Mouse (Mus musculus) embryonic facial prominence, embryonic 15.5 days (tissue): Measurements from ENCODE around the gene Agbl3. TPM values are rescaled to one million over a fixed set of nuclear protein-coding genes. Genes with fewer than 3 reads are reported as not detected.

Experiments used
- ATAC-seq: fragments of 200-750 bp; cut with Nextera tagmentation; 2 replicates; pipeline ENCODE4 v1.8.0; 2017; ENCODE audit warnings: low read depth, moderate TSS enrichment; ENCODE audit not compliant: insufficient number of reproducible peaks, low FRiP score, low TSS enrichment
- H3K27ac ChIP-seq: fragments of 300-500 bp; sonication (generic); replicated peaks from 2 replicates; pipeline ENCODE4 v1.5.1; 2015; ENCODE audit warnings: mild to moderate bottlenecking, inconsistent platforms
- H3K27me3 ChIP-seq: fragments of 300-500 bp; sonication (generic); 2 replicates; pipeline ENCODE4 v1.6.1; 2015; ENCODE audit warnings: inconsistent platforms
- H3K36me3 ChIP-seq: fragments of 300-500 bp; sonication (generic); 2 replicates; pipeline ENCODE4 v1.6.1; 2015; ENCODE audit warnings: mild to moderate bottlenecking, inconsistent platforms
- H3K4me1 ChIP-seq: fragments of 300-500 bp; sonication (generic); 2 replicates; pipeline ENCODE4 v1.6.1; 2015; ENCODE audit warnings: inconsistent platforms
- H3K4me2 ChIP-seq: fragments of 300-500 bp; sonication (generic); replicated peaks from 2 replicates; pipeline ENCODE4 v1.6.1; 2015; ENCODE audit warnings: mild to moderate bottlenecking, inconsistent platforms
- H3K4me3 ChIP-seq: fragments of 300-500 bp; sonication (generic); replicated peaks from 2 replicates; pipeline ENCODE4 v1.5.1; 2015; ENCODE audit warnings: mild to moderate bottlenecking, inconsistent platforms
- H3K9ac ChIP-seq: fragments of 300-500 bp; sonication (generic); 2 replicates; pipeline ENCODE4 v1.6.1; 2015; ENCODE audit warnings: inconsistent platforms
- H3K9me3 ChIP-seq: fragments of 300-500 bp; sonication (generic); replicated peaks from 2 replicates; pipeline ENCODE4 v1.6.1; 2016; ENCODE audit warnings: inconsistent platforms
- WGBS: fragments of 180-500 bp; shearing (Covaris S2); methylation state at CpG from one replicate; pipeline ENCODE4 v1.1.7; 2015; 5-methylcytosine and 5-hydroxymethylcytosine counted together
- polyA plus RNA-seq: library from polyadenylated mRNA; unstranded; fragments of >200 nt; fragmentation: Nextera tagmentation; extraction: Ambion mirVana; gene quantifications from 2 replicates; pipeline ENCODE4 v1.2.1, GENCODE M21; 2015

The Agbl3 gene
- polyA plus RNA-seq, 1 experiment from 2014 or later = 8.9 TPM

DNA sequence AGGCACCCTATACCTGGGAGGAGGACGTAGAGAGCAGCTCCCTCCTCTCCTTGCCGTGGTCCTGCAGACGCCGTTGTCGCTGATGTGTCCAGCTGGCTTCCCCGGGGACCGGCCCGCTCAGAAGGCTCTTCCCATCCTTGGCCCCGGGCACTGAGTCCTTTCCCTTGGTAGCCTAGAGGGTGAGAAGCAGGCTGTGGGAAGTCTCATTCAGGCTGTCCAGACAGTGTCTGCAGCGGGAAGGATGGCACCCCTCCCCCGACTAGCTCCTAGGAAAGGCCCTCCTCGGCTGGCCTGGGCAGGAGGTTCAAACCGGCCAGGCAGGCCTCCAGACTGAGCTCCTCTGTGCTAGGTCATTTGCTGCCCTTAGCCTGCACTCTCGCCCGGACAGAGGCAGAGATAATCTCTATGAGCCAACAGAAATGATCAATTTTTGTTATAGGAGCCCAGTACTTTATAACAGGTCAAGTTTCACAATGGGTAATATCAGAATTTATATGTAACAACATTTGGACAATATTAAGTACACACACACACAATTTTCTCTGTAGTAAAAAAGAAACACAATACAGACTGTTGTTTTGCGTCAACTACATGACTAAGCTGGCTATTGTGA lies 116.0 kb downstream of the Agbl3 start:
- H3K9ac ChIP-seq = no peak overlapping the region
- no peaks in the 10 kb centered on the region for H3K9me3 ChIP-seq
- H3K27me3 ChIP-seq = no peaks in the 10 kb centered on the region
- ATAC-seq = no peak
- peaks cover 69% of the 10 kb centered on the region for H3K36me3 ChIP-seq
- H3K4me3 ChIP-seq = no peak overlapping the region
- H3K27ac ChIP-seq = no peak overlapping the region
- WGBS = 61% methylated on average over 16 of the region's 16 CpGs
- no peak overlapping the region for H3K4me2 ChIP-seq
- no peaks in the 10 kb centered on the region for H3K4me1 ChIP-seq

DNA sequence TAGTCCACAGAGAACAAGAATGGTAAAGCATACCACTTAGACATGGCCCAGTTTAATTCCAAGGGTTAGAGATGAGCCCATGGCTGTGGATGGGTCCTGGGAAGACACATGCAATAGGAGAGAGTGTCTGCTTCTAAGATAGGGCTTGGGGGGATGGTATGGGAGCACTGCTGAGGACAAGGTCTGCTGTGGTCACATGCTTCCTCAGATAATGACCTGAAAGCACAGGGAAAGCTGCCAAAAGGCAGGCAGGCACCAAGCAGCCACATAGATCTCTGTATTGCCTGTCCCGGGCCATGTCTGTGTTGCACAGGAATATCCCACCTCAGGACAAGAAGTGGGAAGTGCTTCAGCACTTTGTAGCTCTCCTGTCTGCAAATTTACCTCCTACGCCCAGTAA lies 118.9 kb downstream of the Agbl3 start:
- Histone ChIP-seq H3K4me3 (no peak overlapping the region), H3K36me3 (peaks cover 66% of the 10 kb centered on the region), H3K4me1 (no peaks in the 10 kb centered on the region), H3K27me3 (no peaks in the 10 kb centered on the region), H3K27ac (no peak overlapping the region), H3K9me3 (no peaks in the 10 kb centered on the region), H3K9ac (no peak overlapping the region), H3K4me2 (no peak overlapping the region)
- no peak for ATAC-seq
- WGBS = 88% methylated on average over 2 of the region's 2 CpGs

DNA sequence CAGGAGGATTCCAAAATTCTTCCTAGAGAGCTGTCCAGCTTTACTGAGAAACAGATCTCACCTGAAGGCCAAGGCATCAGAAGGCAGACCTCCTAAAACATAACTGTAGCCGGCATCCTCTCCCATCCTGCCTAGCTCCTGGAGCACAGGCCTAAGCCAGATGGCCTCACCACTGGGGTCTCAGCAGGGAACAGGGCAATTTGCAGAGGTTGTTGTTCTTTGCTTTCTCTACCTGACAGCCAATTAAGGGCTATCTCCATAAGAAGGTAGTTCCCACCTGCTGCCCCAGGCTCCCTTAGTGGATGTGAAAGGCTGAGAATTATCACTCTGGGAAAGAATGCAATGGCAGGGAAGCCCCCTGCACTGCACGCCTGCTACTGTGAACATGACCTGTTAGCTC lies 120.8 kb downstream of the Agbl3 start:
- H3K36me3 ChIP-seq = peaks cover 67% of the 10 kb centered on the region

DNA sequence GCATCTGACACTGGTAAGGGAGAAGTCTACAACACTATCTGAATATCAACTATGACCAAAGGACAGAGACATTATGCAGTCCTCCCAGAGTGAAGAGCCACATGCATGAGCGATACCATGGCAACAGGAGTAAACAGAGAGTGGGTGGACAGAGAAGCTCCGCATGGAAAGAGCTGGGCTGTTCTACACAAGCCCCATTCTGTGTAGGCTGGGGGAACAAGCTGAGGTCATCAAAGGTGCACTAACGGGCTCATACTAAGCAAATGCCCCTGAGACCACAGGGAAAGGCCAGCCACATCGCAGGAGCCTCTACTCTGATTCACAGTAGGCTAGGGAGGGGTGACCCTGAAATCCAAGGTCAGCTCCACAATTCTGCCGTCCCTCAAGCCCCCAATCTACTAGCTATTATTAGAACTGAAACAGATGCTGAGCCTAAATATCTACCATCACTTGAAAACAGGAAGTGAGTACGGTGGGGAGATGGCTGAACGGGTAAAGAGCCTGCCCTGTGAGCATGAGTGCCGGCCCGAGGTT lies 121.7 kb downstream of the Agbl3 start:
- no peak overlapping the region for H3K27ac ChIP-seq

More for the DNA sequence above, 120.8 kb downstream of the Agbl3 start:
- Histone ChIP-seq H3K27me3 (no peaks in the 10 kb centered on the region), H3K4me2 (no peak overlapping the region), H3K4me1 (no peaks in the 10 kb centered on the region), H3K27ac (no peak overlapping the region), H3K9ac (no peak overlapping the region), H3K9me3 (no peaks in the 10 kb centered on the region), H3K4me3 (no peak overlapping the region)
- 80% methylated on average over 2 of the region's 2 CpGs for WGBS
- no peak for ATAC-seq

DNA sequence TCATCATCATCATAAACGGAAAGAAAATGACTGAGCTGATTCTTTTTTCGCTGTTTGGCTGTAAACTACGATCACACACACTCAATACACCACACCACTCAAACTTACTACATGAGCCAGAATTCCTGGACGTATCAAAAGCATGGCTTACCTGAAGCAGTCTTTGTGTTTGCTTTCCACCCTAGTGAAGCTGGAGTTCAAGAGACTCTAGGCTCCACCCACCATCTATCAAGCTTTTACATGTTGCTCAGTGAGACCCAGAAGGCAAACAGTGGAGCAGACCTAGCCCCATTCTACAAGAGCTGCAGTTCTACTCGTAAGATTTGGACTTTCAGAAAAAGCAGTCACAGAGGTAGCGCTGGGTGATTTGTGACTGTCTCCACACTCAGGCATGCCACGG lies 122.3 kb downstream of the Agbl3 start:
- no peak overlapping the region for H3K9ac ChIP-seq
- H3K36me3 ChIP-seq = peaks cover 78% of the 10 kb centered on the region
- no peaks in the 10 kb centered on the region for H3K4me1 ChIP-seq
- H3K9me3 ChIP-seq = no peaks in the 10 kb centered on the region
- H3K4me2 ChIP-seq = no peak overlapping the region
- 80% methylated on average over 7 of the region's 7 CpGs for WGBS
- H3K27me3 ChIP-seq = no peaks in the 10 kb centered on the region
- H3K4me3 ChIP-seq = no peak overlapping the region
- no peak overlapping the region for H3K27ac ChIP-seq
- no peak for ATAC-seq

More for the DNA sequence above, 121.7 kb downstream of the Agbl3 start:
- no peak overlapping the region for H3K4me2 ChIP-seq
- no peaks in the 10 kb centered on the region for H3K27me3 ChIP-seq
- H3K36me3 ChIP-seq = peaks cover 77% of the 10 kb centered on the region
- H3K4me1 ChIP-seq = no peaks in the 10 kb centered on the region
- no peak overlapping the region for H3K9ac ChIP-seq
- no peak overlapping the region for H3K4me3 ChIP-seq
- H3K9me3 ChIP-seq = no peaks in the 10 kb centered on the region
- 58% methylated on average over 9 of the region's 9 CpGs for WGBS
- ATAC-seq = no peak

DNA sequence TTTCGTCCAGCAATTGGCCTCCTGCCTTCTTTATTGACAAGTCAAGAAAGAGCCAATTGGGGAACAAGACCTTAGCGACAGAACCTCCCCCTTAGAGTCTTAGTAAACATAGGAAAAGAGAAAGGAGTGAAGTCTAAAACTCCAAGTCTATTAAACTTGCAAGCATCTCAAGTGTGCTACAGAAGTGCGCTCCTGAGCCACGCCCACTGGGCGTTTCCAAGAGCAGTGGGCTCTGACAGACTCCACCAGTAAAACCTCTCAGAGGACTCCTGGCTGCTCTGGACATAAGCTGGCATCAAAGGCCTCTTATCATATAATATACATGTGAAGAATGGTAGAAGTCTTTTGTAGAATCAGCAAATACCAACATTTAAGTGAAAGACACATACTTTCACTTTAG lies 123.2 kb downstream of the Agbl3 start:
- Histone ChIP-seq H3K27ac (no peak overlapping the region), H3K36me3 (peaks cover 79% of the 10 kb centered on the region), H3K27me3 (no peaks in the 10 kb centered on the region), H3K4me2 (no peak overlapping the region), H3K9me3 (no peaks in the 10 kb centered on the region), H3K4me1 (no peaks in the 10 kb centered on the region), H3K4me3 (no peak overlapping the region), H3K9ac (no peak overlapping the region)
- no peak for ATAC-seq
- 78% methylated on average over 5 of the region's 5 CpGs for WGBS

DNA sequence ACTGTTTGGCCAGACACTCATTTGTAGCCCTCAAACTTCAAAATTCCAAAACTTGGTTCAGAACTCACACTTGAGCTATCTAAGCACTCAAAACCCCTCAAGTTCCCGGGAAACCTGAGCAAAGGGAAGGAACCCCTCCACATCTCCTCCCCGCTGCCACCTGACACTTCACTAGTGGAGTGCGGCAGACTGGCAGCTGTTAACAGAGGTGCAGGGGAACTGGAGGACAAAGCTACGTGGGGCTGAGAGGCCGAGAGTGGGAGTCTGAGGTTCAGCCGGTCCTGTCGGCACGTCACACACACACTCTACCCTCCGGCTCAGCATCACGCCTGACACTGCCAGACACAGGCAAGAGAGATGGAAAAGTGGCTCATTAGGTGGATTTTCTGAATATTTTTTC lies 123.6 kb downstream of the Agbl3 start:
- Histone ChIP-seq H3K4me2 (no peak overlapping the region), H3K4me3 (no peak overlapping the region), H3K27me3 (no peaks in the 10 kb centered on the region), H3K4me1 (no peaks in the 10 kb centered on the region), H3K9ac (no peak overlapping the region), H3K9me3 (no peaks in the 10 kb centered on the region), H3K36me3 (peaks cover 79% of the 10 kb centered on the region), H3K27ac (no peak overlapping the region)
- ATAC-seq = no peak
- 84% methylated on average over 10 of the region's 10 CpGs for WGBS

DNA sequence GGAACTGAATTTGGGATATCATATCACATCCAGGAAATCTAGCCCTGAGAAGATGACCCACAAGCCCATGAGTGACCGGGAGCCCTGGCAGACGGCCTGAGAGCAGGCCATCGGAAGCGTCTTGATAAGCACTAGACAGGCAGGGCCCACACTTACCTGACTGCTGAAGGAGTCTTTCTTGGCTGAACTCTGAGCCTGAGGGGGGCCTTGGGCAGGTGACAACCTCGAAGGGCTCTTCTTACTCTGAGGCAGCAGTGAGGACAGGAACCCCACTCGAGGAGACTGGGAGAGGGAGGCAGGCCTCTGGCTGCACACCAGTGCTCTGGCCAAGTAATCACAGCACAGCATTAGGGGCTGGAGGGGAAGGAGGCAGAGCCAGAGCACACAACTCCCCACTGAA lies 124.1 kb downstream of the Agbl3 start:
- Histone ChIP-seq H3K9me3 (no peaks in the 10 kb centered on the region), H3K36me3 (peaks cover 75% of the 10 kb centered on the region), H3K27me3 (no peaks in the 10 kb centered on the region), H3K4me3 (no peak overlapping the region), H3K4me2 (no peak overlapping the region), H3K4me1 (peaks cover 2% of the 10 kb centered on the region; the same call in 1 of the 2 replicates), H3K9ac (no peak overlapping the region), H3K27ac (no peak overlapping the region)
- ATAC-seq = no peak
- 82% methylated on average over 6 of the region's 6 CpGs for WGBS

DNA sequence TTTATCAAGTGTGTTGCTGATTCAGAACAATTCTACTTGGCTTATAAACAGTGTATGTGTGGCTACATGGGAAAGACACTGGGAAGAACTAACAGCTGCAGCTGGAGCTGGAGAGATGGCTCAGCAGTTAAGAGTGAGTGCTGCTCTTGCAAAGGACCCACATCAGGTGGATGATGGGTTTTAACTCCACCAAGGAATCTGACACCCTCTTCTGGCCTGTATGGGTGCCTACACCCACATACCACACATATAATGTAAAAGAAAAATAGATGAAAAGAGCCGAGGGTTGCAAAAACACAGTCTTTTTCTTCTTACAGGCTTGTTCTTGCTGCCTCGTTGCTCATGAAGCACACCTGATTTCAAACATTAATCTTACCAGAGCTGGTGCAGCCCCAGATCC lies 125.9 kb downstream of the Agbl3 start:
- Histone ChIP-seq H3K4me2 (no peak overlapping the region), H3K9ac (no peak overlapping the region), H3K9me3 (no peaks in the 10 kb centered on the region), H3K4me3 (no peak overlapping the region), H3K36me3 (peaks cover 58% of the 10 kb centered on the region), H3K27me3 (no peaks in the 10 kb centered on the region), H3K27ac (no peak overlapping the region), H3K4me1 (peaks cover 11% of the 10 kb centered on the region)
- WGBS = 79% methylated on average over 2 of the region's 2 CpGs
- no peak for ATAC-seq

DNA sequence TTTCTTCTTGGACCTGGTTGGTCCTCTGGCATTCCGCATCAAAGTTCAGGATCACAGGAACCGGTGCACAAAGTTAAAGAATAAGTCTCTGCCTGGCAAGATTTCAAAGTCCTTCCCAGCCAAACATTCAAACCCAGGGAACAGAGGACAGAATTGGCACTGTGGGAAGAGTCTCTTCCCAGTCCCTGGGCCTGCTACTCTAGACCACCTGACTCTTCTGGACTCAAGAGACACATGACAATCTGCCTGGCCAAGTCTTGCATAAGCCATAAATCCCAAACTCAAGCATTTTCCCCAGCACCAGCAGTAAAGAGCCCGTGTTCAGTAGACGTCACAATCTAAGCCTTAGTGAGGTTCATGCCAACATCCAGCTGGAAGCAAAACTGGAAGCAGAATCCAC lies 126.4 kb downstream of the Agbl3 start:
- 78% methylated on average over 4 of the region's 4 CpGs for WGBS
- Histone ChIP-seq H3K4me2 (no peak overlapping the region), H3K4me3 (no peak overlapping the region), H3K4me1 (peaks cover 11% of the 10 kb centered on the region), H3K36me3 (peaks cover 53% of the 10 kb centered on the region), H3K27me3 (no peaks in the 10 kb centered on the region), H3K9me3 (no peaks in the 10 kb centered on the region), H3K9ac (no peak overlapping the region), H3K27ac (no peak overlapping the region)
- ATAC-seq = no peak

DNA sequence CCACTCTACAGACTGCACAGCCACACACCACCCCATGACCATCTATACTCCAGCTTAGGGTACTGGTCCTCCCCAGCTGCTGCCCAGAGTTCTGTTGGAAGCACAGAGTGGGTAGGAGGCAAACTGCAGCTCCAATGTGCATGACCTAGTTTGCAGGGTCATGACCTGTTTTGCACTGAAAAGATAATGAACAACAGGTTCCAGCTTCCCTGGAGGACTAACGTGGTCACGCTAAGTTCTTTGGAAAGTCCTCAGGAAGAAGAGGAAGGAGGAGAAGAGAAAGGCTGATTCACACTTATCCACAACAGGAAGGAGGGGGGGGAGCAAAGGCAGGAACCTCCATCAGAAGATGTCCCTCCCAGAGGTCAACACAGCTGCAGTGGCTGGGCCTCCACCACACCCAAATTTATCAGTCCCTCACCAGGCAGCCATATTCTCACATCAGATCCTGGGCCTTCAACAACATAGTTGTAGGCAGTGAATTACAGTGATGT lies 126.9 kb downstream of the Agbl3 start:
- peaks cover 50% of the 10 kb centered on the region for H3K36me3 ChIP-seq
- no peak overlapping the region for H3K4me3 ChIP-seq
- H3K4me1 ChIP-seq = peaks cover 11% of the 10 kb centered on the region
- no peak for ATAC-seq
- no peak overlapping the region for H3K9ac ChIP-seq
- H3K9me3 ChIP-seq = no peaks in the 10 kb centered on the region
- no peak overlapping the region for H3K27ac ChIP-seq
- no peak overlapping the region for H3K4me2 ChIP-seq
- WGBS = 28% methylated on average over 2 of the region's 2 CpGs
- no peaks in the 10 kb centered on the region for H3K27me3 ChIP-seq

DNA sequence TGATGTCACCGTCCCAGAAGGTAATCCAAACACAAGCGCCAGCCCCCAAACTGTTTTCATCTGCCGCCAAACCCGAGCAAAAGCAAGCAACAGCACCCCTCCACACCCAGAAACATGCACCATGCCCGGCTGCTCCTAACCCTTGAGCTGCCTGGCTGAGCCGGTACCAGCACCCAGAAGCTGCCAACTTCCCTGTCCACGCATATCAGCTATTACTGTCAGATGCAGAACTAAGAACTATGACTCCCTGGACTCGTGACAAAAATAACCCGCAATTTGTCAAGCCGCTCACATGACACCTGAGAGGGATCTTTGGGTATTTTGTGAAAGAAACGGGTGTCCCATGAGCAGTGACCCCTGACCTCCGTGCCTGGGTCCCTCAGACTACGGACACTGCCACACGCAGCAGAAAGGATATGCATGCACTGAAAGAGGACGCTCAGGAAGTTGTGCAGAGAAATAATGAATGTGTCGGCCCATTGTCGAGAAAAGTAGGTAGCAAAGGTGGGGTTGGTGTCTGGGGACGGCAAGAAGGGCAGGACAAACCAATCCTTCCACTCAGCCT lies 127.5 kb downstream of the Agbl3 start:
- Histone ChIP-seq H3K36me3 (peaks cover 45% of the 10 kb centered on the region), H3K9me3 (no peaks in the 10 kb centered on the region), H3K4me1 (peaks cover 11% of the 10 kb centered on the region), H3K9ac (no peak overlapping the region), H3K27ac (no peak overlapping the region), H3K4me2 (no peak overlapping the region), H3K27me3 (no peaks in the 10 kb centered on the region), H3K4me3 (no peak overlapping the region)
- no peak for ATAC-seq
- WGBS = 71% methylated on average over 18 of the region's 18 CpGs
